Mouse (Mus musculus) hematopoietic stem cell, adult 5-6 weeks (primary cell): ENCODE results near the gene Anapc15. TPM values are rescaled to one million over a fixed set of nuclear protein-coding genes. Genes with fewer than 3 reads are reported as not detected.

ENCODE experiments used
- ATAC-seq, 2 experiments: fragments of 125-278 bp in 1 of 2; replicated peaks in 1 of 2; 2 replicates each; pipeline ENCODE4 v1.8.0; 2016 to 2017; ENCODE audit warnings: inconsistent platforms in 2 of 2, mild to moderate bottlenecking in 2 of 2, moderate number of reproducible peaks in 2 of 2, low read depth in 1 of 2, moderate TSS enrichment in 1 of 2; ENCODE audit not compliant: low FRiP score in 2 of 2, poor library complexity in 2 of 2, severe bottlenecking in 2 of 2, insufficient read depth in 1 of 2, low TSS enrichment in 1 of 2
- total RNA-seq: library from RNA; stranded (forward); fragments of 172-1452, 232-1000 nt; gene quantifications from 2 replicates; pipeline ENCODE4 v1.2.3, GENCODE M21; 2017

Gene Anapc15
- total RNA-seq, 1 experiment from 2014 or later, result 69.3 TPM

- ATAC-seq, result no peak
Observed at GRCm38 (mm10) chr7:101837154-101837605, 26.3 kb upstream of the Anapc15 start.

- ATAC-seq, result peak; percentile 33 to 35
Observed at GRCm38 (mm10) chr7:101837606-101838471, 25.7 kb upstream of the Anapc15 start, which contains the start of gene Inppl1. Inppl1 (minus strand) TSS chr7:101838229.

- ATAC-seq, result no peak
Observed at GRCm38 (mm10) chr7:101844186-101844585, 19.3 kb upstream of the Anapc15 start.

GRCm38 (mm10) chr7:101847934-101848333 lies 15.6 kb upstream of the Anapc15 start:
- no peak for ATAC-seq

DNA sequence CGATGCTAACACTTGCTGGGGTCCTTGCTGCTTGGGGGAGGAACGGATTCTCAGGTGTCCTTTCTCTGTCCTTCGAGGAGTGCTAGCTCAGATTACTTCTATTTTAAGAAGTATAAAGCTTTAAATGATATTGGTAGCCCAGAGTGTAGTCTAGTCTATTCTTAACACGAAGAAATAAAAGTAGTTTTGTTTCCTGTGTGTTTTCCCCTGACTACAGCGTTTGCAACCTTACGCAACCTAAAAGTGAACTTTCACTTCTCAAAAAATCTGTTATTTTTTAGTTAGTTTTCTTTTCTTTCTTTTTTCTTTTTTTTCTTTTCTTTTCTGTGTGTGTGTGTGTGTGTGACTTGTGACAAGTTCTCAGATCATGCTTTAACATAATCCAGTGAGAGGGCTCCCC lies 11.8 kb upstream of the Anapc15 start:
- ATAC-seq, result no peak

GRCm38 (mm10) chr7:101852846-101853245 lies 10.7 kb upstream of the Anapc15 start:
- no peak for ATAC-seq

GRCm38 (mm10) chr7:101853816-101854215 lies 9.7 kb upstream of the Anapc15 start:
- no peak for ATAC-seq

DNA sequence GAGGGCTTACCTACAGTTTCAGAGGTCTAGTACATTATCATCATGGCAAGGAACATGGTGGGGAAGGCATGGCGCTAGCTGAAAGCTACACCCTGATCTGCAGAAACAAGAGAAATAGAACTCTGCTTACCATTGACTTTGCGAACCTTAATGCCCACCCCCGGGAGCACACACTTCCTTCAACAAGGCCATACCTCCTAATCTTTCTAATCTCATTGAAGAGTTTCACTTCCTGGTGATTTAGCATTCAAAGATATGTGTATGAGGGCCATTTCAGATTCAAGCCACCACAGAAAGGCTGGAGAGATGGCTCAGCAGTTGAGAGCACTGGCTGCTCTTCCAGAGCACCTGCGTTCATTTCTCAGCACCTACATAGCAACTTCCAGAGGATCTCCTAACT lies 6.4 kb upstream of the Anapc15 start, which contains the start of gene Folr2:
Folr2 (minus strand) TSS at position 101 of the 400 bp plus-strand sequence.
- ATAC-seq, result no peak

DNA sequence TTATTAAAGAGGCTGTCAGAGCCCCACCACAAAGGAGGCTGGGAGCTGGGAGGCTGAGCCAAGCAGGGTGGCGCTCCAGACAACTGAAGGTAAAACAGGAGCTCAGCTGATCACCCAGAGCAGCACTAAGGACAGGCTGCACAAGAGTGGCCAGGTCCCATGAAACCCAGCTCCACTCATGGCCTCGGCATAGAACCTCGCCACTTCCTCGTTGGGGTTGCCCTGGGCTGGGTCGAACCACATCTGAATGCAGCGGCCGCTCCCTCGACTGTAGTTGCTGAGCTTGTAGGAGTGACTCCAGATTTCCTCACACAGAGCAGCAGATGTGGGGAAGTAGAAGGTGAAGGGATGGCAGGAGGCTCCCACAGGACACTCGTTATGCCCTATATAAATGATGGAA lies 5.2 kb upstream of the Anapc15 start:
- no peak; a peak in 1 of 4 replicates for ATAC-seq

GRCm38 (mm10) chr7:101860978-101861377 lies 2.5 kb upstream of the Anapc15 start:
- no peak for ATAC-seq

- no peak for ATAC-seq
Observed at GRCm38 (mm10) chr7:101862291-101862690, 1.2 kb upstream of the Anapc15 start.

GRCm38 (mm10) chr7:101866491-101867265 lies 3.2 kb downstream of the Anapc15 start:
- ATAC-seq, result no peak

DNA sequence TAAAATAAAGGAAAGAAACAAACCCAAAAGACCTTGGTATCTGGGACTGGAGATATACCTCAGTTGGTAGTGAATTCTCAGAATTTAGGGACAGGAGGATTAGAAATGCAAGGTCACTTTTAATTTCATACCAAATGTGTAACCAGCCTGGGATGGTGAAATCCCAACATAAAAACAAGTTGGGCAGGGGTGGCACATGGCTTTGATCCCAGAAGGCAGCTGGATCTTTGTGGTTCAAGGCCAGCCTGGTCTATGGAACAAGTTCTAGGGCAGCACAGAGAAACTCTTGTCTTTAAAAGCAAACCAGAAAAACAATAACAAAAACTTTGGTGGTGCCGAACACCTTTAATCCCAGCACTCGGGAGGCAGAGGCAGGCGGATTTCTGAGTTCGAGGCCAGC lies 4.0 kb downstream of the Anapc15 start:
- no peak for ATAC-seq

DNA sequence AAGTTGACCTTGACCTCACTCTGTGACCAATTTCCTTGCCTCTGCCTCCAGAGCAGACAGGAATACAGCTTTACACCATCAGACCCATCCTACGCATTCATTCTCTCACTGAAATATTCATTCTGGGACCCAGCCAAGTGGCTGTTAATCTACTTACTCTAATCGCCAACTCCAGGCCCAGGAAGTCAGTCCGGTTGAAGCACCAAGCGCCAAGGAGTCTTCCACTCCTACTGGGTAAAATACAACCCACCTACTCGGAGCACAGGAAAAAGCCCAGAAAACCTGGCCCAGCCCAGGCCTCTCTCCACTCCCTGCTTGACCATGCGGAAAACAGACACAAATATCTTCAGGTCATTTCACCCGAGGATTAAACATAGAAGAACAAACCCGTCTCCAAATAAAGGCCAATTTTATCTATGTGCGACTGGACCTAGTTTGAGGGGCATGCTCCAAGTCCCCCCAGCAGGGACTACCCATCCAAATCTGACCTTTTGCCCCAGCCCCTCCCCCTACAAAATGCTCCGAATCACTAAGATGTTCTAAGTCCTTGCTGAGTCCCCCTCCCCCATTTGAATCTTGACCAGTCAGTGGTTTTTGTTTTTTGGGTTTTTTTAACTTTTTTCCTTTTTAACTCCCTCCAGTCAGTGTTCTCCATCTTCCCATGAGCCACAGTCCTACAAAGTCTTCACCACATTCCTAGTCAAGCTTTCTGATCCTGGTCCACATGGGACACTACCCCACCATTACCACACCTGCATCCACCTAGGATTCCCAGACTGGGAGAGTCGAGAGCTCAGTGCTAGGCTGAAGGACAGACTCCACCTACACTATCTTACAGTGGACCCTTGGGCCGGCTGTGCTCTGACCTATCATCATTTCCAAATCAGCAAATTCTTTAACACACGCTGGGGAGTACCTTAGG lies 5.0 kb downstream of the Anapc15 start:
- ATAC-seq, result no peak

DNA sequence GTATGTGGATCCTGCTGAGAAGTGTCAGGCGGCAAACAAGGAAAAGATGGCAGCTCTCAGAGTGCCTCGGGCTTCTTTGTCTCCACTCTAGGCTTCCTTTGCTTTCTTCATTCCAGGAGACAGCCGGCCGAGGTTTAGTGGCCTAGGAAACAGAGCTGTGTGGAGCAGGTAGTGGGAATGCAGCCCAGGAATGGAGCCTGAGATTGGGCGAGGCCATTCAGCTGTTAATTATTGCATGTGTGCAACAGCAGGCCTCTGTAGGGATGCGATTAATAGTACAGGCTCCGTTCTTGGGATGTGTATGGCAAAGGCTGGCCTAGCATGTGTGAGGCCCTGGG lies 5.6 kb downstream of the Anapc15 start:
- no peak for ATAC-seq

- ATAC-seq, result no peak
Observed at GRCm38 (mm10) chr7:101870629-101871028, 7.1 kb downstream of the Anapc15 start, which contains the start of gene Folr1. Folr1 (minus strand) TSS chr7:101870788.

GRCm38 (mm10) chr7:101871296-101871695 lies 7.8 kb downstream of the Anapc15 start:
- ATAC-seq, result no peak
